Mouse (Mus musculus): ENCODE data around the gene Tbxas1. TPM values are rescaled to one million over a fixed set of nuclear protein-coding genes. Genes with fewer than 3 reads are reported as not detected.

Tbxas1 gene
- polyA plus RNA-seq, 1 experiment from 2014 or later = 5.5 TPM

DNA sequence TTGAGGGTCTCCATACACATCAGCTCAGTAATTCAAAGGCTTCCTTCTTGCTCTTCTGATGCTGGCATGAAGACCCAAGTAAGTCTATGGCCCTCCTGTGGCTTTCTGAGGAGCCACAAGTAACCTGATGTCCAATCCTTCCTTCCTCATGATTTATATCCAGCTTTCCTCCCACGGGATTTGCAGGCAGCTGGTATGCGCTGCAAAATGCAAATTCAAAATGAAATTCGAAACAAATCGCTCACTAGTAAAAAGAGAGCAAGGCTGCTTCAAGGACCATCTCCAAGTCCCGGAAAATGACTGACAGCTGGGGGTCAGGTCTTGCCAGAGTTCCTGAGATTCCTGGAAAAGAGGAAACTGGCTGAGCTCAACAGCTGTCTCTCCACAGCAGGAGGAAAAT lies 197.5 kb downstream of the Tbxas1 start:
- Histone ChIP-seq H3K4me2 (replicated peaks; ENCODE audit: low read depth, low read length) (no peak overlapping the region), H3K36me3 (ENCODE audit: insufficient read depth, low read length) (no peaks in the 10 kb centered on the region), H3K9me3 (ENCODE audit: low read length) (no peaks in the 10 kb centered on the region), H3K27me3 (replicated peaks; ENCODE audit: insufficient read depth, low read length) (no peaks in the 10 kb centered on the region), H3K9ac (replicated peaks; ENCODE audit: low read depth) (no peak overlapping the region), H3K4me3 (ENCODE audit: low read depth, low read length) (no peak overlapping the region), H3K27ac (ENCODE audit: low read length) (no peak overlapping the region), H3K4me1 (ENCODE audit: insufficient read depth, low read depth, low read length) (no peaks in the 10 kb centered on the region)
- 49% methylated on average over 5 of the region's 5 CpGs for WGBS
- no peak for DNase-seq (ENCODE audit: low spot score)
- TF ChIP-seq CTCF (IDR thresholded peaks at IDR 0.05) = no peak
- TF ChIP-seq EP300 (IDR thresholded peaks at IDR 0.05) = no peak
- ATAC-seq = no peak

DNA sequence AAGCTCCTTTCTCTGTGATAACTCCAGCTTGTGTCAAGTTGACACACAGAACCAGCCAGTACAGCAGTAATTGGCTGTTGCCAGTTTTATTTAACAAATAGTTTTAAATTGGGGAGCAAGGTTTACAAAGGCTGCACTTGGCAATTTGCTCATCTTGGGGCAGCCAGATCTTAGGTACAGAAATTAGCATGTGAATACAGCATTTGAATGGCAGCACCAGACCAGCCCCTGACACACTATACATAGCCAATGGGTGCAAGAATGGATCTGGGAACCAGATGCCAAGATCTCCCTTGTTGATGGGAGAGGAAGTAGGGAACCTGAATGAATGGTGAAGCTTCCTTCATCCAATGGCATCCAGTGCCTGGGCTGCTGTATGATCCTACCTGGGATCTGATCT lies 199.0 kb downstream of the Tbxas1 start:
- H3K4me1 ChIP-seq (ENCODE audit: insufficient read depth, low read depth, low read length) = no peaks in the 10 kb centered on the region
- no peaks in the 10 kb centered on the region for H3K27me3 ChIP-seq (replicated peaks; ENCODE audit: insufficient read depth, low read length)
- DNase-seq (ENCODE audit: low spot score) (no peak), ATAC-seq (no peak)
- no peak overlapping the region for H3K4me3 ChIP-seq (ENCODE audit: low read depth, low read length)
- no peaks in the 10 kb centered on the region for H3K36me3 ChIP-seq (ENCODE audit: insufficient read depth, low read length)
- no peaks in the 10 kb centered on the region for H3K9me3 ChIP-seq (ENCODE audit: low read length)
- TF ChIP-seq CTCF (IDR thresholded peaks at IDR 0.05) (no peak), EP300 (IDR thresholded peaks at IDR 0.05) (no peak)
- H3K4me2 ChIP-seq (replicated peaks; ENCODE audit: low read depth, low read length) = no peak overlapping the region
- no peak overlapping the region for H3K27ac ChIP-seq (ENCODE audit: low read length)
- no peak overlapping the region for H3K9ac ChIP-seq (replicated peaks; ENCODE audit: low read depth)

DNA sequence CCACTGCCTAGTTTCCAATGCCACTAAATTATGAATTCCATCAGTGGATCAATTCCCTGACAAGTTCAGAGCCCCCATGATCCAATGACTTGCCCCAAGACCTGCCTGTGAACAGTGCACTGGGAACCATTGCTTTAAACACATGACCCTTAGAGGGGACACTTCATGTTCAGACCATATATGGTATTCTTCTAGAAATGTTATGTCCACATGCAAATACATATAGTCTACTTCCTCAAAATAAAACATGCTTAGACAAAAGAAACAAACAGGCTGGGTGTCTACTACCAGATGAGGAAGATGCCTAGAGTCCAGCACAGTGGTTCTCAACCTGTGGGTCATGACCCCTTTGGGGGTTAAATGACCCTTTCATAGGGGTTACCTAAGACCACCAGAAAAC lies 201.3 kb downstream of the Tbxas1 start:
- Histone ChIP-seq H3K27ac (ENCODE audit: low read length) (no peak overlapping the region), H3K9me3 (ENCODE audit: low read length) (no peaks in the 10 kb centered on the region), H3K4me2 (replicated peaks; ENCODE audit: low read depth, low read length) (no peak overlapping the region), H3K36me3 (ENCODE audit: insufficient read depth, low read length) (no peaks in the 10 kb centered on the region), H3K4me3 (ENCODE audit: low read depth, low read length) (no peak overlapping the region), H3K9ac (replicated peaks; ENCODE audit: low read depth) (no peak overlapping the region), H3K4me1 (ENCODE audit: insufficient read depth, low read depth, low read length) (no peaks in the 10 kb centered on the region), H3K27me3 (replicated peaks; ENCODE audit: insufficient read depth, low read length) (no peaks in the 10 kb centered on the region)
- ATAC-seq (no peak), DNase-seq (ENCODE audit: low spot score) (no peak)
- TF ChIP-seq CTCF (IDR thresholded peaks at IDR 0.05) = no peak
- TF ChIP-seq EP300 (IDR thresholded peaks at IDR 0.05) = no peak

DNA sequence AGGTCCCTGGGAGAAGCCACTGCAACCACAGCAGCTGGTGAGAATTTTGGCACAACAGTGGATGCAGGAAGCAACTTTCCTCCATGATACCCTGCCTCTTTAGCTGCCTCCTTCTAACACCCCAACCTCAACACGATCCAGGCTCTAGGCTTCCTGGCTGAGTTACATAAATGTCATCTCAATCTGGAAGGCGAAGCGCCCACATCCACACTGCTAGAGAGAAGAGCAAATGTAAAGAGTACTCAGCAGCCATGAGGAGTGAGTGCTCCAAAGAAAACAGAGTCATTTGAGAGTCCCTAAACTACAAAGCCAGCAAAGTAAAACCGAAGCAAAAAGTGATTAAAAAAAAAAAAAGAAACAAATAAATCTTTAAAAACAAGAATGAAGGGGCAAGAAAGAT lies 229.4 kb downstream of the Tbxas1 start:
- Histone ChIP-seq H3K9me3 (ENCODE audit: low read length) (no peaks in the 10 kb centered on the region), H3K4me1 (ENCODE audit: insufficient read depth, low read depth, low read length) (no peaks in the 10 kb centered on the region), H3K4me2 (replicated peaks; ENCODE audit: low read depth, low read length) (no peak overlapping the region), H3K4me3 (ENCODE audit: low read depth, low read length) (no peak overlapping the region), H3K9ac (replicated peaks; ENCODE audit: low read depth) (no peak overlapping the region), H3K27me3 (replicated peaks; ENCODE audit: insufficient read depth, low read length) (no peaks in the 10 kb centered on the region), H3K27ac (ENCODE audit: low read length) (no peak overlapping the region), H3K36me3 (ENCODE audit: insufficient read depth, low read length) (peaks cover 3% of the 10 kb centered on the region; the same call in 1 of the 2 replicates)
- DNase-seq (ENCODE audit: low spot score) (no peak), ATAC-seq (no peak)
- TF ChIP-seq CTCF (IDR thresholded peaks at IDR 0.05) (no peak), EP300 (IDR thresholded peaks at IDR 0.05) (no peak)
- 74% methylated on average over 4 of the region's 4 CpGs for WGBS

DNA sequence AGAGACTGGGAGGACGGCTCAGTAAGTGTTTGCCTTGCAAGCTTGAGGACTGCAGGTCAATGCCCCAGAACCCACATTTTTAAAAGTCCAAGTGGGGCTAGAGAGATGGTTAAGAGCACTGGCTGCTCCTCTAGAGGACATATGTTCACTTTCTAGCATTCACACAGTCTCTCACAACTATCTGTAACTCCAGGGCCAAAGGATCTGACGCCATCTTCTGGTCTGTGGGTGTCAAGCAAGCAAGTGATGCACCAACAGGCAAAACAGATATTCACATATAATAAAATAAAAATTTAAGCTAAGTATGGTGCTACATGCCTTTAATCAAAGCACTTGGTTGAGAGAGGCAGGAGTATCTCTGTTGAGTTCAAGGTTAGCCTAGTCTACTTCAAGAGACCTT lies 231.6 kb downstream of the Tbxas1 start:
- H3K9me3 ChIP-seq (ENCODE audit: low read length) = no peaks in the 10 kb centered on the region
- TF ChIP-seq CTCF (IDR thresholded peaks at IDR 0.05) (peak; percentile 47), EP300 (IDR thresholded peaks at IDR 0.05) (no peak)
- DNase-seq (ENCODE audit: low spot score) (no peak), ATAC-seq (no peak)
- WGBS = 41% methylated on average over 2 of the region's 2 CpGs
- H3K27me3 ChIP-seq (replicated peaks; ENCODE audit: insufficient read depth, low read length) = no peaks in the 10 kb centered on the region
- H3K4me2 ChIP-seq (replicated peaks; ENCODE audit: low read depth, low read length) = no peak overlapping the region
- no peak overlapping the region for H3K9ac ChIP-seq (replicated peaks; ENCODE audit: low read depth)
- H3K36me3 ChIP-seq (ENCODE audit: insufficient read depth, low read length) = peaks cover 14% of the 10 kb centered on the region; the same call in 1 of the 2 replicates
- H3K27ac ChIP-seq (ENCODE audit: low read length) = no peak overlapping the region
- no peaks in the 10 kb centered on the region for H3K4me1 ChIP-seq (ENCODE audit: insufficient read depth, low read depth, low read length)
- H3K4me3 ChIP-seq (ENCODE audit: low read depth, low read length) = no peak overlapping the region

DNA sequence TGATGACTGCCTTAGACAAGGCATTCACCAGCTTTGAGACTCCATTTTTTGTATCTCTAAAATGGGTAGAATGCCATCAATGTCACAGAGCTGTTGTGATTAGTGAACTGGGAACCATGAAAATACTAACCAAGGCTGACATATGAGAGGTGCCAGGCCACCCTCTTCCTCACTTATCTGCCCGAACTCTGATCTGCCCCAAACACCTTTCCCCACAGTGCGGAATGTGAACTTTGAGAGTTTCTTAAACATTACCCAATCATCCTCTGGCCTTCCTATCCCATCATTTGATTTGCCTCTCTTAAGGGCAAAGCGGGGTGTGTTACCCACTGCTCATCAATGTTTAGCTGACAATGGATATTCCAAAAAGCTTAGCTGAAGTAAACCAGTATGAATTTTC lies 237.5 kb downstream of the Tbxas1 start:
- ATAC-seq (no peak), DNase-seq (ENCODE audit: low spot score) (no peak)
- peaks cover 4% of the 10 kb centered on the region; the same call in 1 of the 2 replicates for H3K4me1 ChIP-seq (ENCODE audit: insufficient read depth, low read depth, low read length)
- H3K36me3 ChIP-seq (ENCODE audit: insufficient read depth, low read length) = peaks cover 14% of the 10 kb centered on the region; the same call in 1 of the 2 replicates
- H3K4me3 ChIP-seq (ENCODE audit: low read depth, low read length) = no peak overlapping the region
- no peak overlapping the region for H3K4me2 ChIP-seq (replicated peaks; ENCODE audit: low read depth, low read length)
- H3K9ac ChIP-seq (replicated peaks; ENCODE audit: low read depth) = no peak overlapping the region
- no peak overlapping the region for H3K27ac ChIP-seq (ENCODE audit: low read length)
- no peaks in the 10 kb centered on the region for H3K27me3 ChIP-seq (replicated peaks; ENCODE audit: insufficient read depth, low read length)
- 86% methylated on average over 3 of the region's 3 CpGs for WGBS
- no peak for TF ChIP-seq EP300 (IDR thresholded peaks at IDR 0.05)
- TF ChIP-seq CTCF (IDR thresholded peaks at IDR 0.05) = no peak
- no peaks in the 10 kb centered on the region for H3K9me3 ChIP-seq (ENCODE audit: low read length)

DNA sequence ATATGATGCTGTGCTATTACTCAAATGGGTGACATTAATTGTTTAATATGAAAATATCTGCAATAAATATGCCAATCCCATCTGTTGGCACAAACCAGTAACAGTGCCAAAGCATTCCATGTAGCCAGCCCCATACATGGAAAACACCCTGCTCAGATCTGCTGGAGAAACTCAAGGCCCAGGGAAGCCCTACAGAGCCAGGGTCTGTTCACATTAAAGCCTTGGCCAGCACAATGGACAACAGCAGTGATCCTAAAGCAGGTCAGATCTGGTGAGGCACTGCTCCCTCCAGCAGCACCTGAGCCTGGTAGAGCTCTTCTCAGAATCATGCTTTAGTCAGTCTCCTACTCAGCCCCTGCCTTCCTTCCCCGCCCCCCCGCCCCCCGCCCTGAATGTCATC lies 237.9 kb downstream of the Tbxas1 start:
- H3K4me2 ChIP-seq (replicated peaks; ENCODE audit: low read depth, low read length) = no peak overlapping the region
- no peaks in the 10 kb centered on the region for H3K9me3 ChIP-seq (ENCODE audit: low read length)
- 92% methylated on average over 3 of the region's 3 CpGs for WGBS
- peaks cover 14% of the 10 kb centered on the region; the same call in 1 of the 2 replicates for H3K36me3 ChIP-seq (ENCODE audit: insufficient read depth, low read length)
- no peak overlapping the region for H3K9ac ChIP-seq (replicated peaks; ENCODE audit: low read depth)
- TF ChIP-seq EP300 (IDR thresholded peaks at IDR 0.05) (no peak), CTCF (IDR thresholded peaks at IDR 0.05) (no peak)
- DNase-seq (ENCODE audit: low spot score) (no peak), ATAC-seq (no peak)
- H3K4me3 ChIP-seq (ENCODE audit: low read depth, low read length) = no peak overlapping the region
- H3K27ac ChIP-seq (ENCODE audit: low read length) = no peak overlapping the region
- H3K27me3 ChIP-seq (replicated peaks; ENCODE audit: insufficient read depth, low read length) = no peaks in the 10 kb centered on the region
- peaks cover 4% of the 10 kb centered on the region; the same call in 1 of the 2 replicates for H3K4me1 ChIP-seq (ENCODE audit: insufficient read depth, low read depth, low read length)

Measured in lung, postnatal 0 days (tissue).